Mouse (Mus musculus) testis, adult 2 months (tissue): ENCODE data around the gene Setmar. TPM values are rescaled to one million over a fixed set of nuclear protein-coding genes. Genes with fewer than 3 reads are reported as not detected.

Experiments used
- H3K27ac ChIP-seq: fragments of 200-500 bp; 2 replicates; pipeline ENCODE4 v1.5.1; 2012; ENCODE audit warnings: low read depth, low read length; ENCODE audit not compliant: control insufficient read depth, insufficient read depth
- H3K27me3 ChIP-seq: fragments of 200-500 bp; 2 replicates; pipeline ENCODE4 v1.6.1; 2012; ENCODE audit warnings: mild to moderate bottlenecking, low read length, moderate library complexity; ENCODE audit not compliant: control insufficient read depth, insufficient read depth
- H3K36me3 ChIP-seq: fragments of 200-500 bp; 2 replicates; pipeline ENCODE4 v1.6.1; 2012; ENCODE audit warnings: mild to moderate bottlenecking, low read length; ENCODE audit not compliant: control insufficient read depth, insufficient read depth
- H3K4me1 ChIP-seq: fragments of 200-500 bp; 2 replicates; pipeline ENCODE4 v1.6.1; 2012; ENCODE audit warnings: low read length; ENCODE audit not compliant: control insufficient read depth, insufficient read depth
- H3K4me3 ChIP-seq: fragments of 200-500 bp; 2 replicates; pipeline ENCODE4 v1.5.1; 2012; ENCODE audit warnings: low read depth, mild to moderate bottlenecking, low read length, moderate library complexity, mixed read lengths; ENCODE audit not compliant: control insufficient read depth
- CTCF ChIP-seq: fragments of 200-500 bp; IDR thresholded peaks from 2 replicates; pipeline ENCODE4 v1.5.1; 2012; ENCODE audit warnings: low read depth, mild to moderate bottlenecking, inconsistent platforms, low read length, moderate library complexity; ENCODE audit not compliant: control insufficient read depth, insufficient read depth, insufficient replicate concordance
- POLR2A ChIP-seq: fragments of 200-500 bp; IDR thresholded peaks from 2 replicates; pipeline ENCODE4 v1.6.1; 2012; ENCODE audit warnings: low read depth, mild to moderate bottlenecking, inconsistent platforms, low read length, moderate library complexity; ENCODE audit not compliant: control insufficient read depth
- polyA plus RNA-seq: library from polyadenylated mRNA; depleted of rRNA; stranded (reverse); fragments of >200 nt; gene quantifications from 2 replicates; pipeline ENCODE4 v1.2.3, GENCODE M21; 2012; rRNA removed

Gene Setmar
- polyA plus RNA-seq, 1 experiment, result 0.93 TPM

DNA sequence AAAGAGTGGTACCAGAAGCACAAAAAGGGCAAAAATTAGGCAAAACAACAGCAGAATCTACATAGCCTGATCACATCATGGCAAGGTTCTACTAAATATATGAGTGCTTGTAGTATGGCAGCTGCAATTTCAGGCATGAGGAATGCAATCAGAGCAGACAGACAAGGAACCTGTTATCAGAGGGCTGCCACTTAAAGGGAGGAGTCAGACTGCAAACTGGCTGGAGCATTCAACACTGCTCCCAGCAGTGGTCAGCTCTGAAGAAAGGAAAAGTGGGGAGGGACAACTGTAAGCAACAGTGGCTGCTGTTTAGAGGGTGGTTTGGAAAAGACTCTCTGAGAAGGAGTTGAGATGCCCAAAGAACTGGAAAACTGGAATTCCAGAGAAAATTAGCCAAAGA is 46.8 kb downstream of the Setmar start:
- no peak for TF ChIP-seq POLR2A
- TF ChIP-seq CTCF, result no peak
- no peak overlapping the region for H3K4me3 ChIP-seq
- H3K36me3 ChIP-seq, result no peaks in the 10 kb centered on the region
- no peaks in the 10 kb centered on the region for H3K4me1 ChIP-seq
- H3K27me3 ChIP-seq, result no peaks in the 10 kb centered on the region
- peak overlapping the region; percentile 17; the same call in 1 of the 2 replicates for H3K27ac ChIP-seq

DNA sequence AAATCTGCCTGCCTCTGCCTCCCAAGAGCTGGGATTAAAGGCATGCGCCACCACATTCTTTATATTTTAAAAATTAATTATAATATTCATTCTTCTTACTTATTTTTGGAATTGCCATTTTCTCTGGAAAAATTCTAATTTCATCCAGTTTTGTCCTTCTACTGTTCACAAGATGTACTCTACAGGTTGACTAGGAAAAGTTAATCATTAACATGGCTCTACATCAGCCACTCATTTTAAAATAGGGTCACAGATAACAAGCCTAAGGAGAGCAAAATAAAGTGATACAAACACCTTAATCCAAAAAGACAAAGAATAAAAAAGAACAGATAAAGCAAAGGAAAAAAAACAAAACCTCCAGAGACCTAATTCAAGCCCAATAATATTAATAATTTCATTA is 50.1 kb downstream of the Setmar start:
- Histone ChIP-seq H3K4me1 (no peaks in the 10 kb centered on the region), H3K4me3 (no peak overlapping the region), H3K36me3 (no peaks in the 10 kb centered on the region), H3K27ac (no peak overlapping the region), H3K27me3 (no peaks in the 10 kb centered on the region)
- TF ChIP-seq POLR2A (no peak), CTCF (no peak)

DNA sequence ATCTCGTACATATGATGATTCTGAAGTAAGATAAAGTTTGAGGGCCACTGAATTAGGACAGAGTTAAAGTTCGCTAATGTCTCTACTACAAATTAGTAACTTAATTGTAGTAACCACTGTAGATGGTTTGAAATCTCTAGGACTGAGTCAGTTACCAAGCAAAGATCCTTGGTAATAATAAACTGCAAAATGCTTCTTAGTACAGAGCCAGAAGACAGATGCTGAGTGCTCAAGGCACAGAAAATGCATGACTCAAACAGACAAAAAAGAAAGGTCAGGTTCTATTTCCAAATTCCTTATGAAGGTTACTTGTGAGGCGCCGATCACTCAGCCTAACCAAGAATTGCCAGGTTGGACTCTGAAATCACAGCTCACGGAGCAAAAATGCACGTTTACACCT is 53.0 kb downstream of the Setmar start:
- H3K27me3 ChIP-seq, result no peaks in the 10 kb centered on the region
- H3K36me3 ChIP-seq, result no peaks in the 10 kb centered on the region
- no peak for TF ChIP-seq CTCF
- TF ChIP-seq POLR2A, result no peak
- no peaks in the 10 kb centered on the region for H3K4me1 ChIP-seq
- no peak overlapping the region for H3K4me3 ChIP-seq
- no peak overlapping the region for H3K27ac ChIP-seq

DNA sequence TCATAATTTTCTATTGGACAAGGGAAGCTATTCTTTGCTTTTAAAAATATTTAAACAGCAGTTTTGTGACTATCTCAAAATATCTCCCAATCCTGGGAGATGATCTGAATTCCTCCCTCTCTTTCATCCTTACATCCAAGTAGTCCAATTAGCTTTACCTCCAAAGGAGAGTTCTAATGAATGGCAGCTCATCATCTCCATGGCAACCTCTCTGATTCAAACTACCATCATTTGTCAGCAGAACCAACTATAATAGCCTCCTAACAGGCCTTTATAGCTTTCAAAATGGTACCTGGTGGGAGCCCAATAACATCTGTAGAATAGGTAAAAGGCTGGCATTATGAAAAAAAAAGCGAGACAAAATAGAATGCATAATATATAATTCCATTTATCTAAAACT is 60.6 kb downstream of the Setmar start:
- H3K4me1 ChIP-seq, result no peaks in the 10 kb centered on the region
- no peaks in the 10 kb centered on the region for H3K27me3 ChIP-seq
- H3K36me3 ChIP-seq, result no peaks in the 10 kb centered on the region
- TF ChIP-seq POLR2A (no peak), CTCF (no peak)
- no peak overlapping the region for H3K4me3 ChIP-seq
- no peak overlapping the region for H3K27ac ChIP-seq

DNA sequence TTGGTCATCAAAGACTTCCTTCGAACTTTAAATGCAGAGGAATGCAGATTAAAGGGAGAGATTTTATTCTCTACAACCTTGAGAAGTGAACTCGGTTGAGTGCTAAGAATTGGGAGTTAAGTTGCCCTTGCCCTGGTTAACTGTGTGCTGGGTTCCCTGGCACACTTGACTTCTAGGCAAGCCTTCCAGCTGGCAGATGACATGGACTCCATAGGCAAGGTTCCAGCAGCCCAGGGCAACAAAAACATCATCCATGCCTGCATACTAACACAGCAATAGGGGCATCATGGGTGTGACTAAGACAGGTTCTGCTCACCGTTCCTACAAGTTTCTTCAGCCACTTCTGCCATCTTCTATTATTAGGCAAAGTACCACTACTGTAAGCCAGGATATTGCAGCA is 61.8 kb downstream of the Setmar start:
- TF ChIP-seq POLR2A (no peak), CTCF (no peak)
- H3K27me3 ChIP-seq, result no peaks in the 10 kb centered on the region
- no peak overlapping the region for H3K4me3 ChIP-seq
- no peaks in the 10 kb centered on the region for H3K4me1 ChIP-seq
- no peak overlapping the region for H3K27ac ChIP-seq
- H3K36me3 ChIP-seq, result no peaks in the 10 kb centered on the region

Other genes with a start within 250 kb of the Setmar start
- 8.1 and 9.2 TPM in 2 replicates for gene Sumf1, start 120.5 kb downstream of the Setmar start, polyA plus RNA-seq
- 7.3 and 7.6 TPM in 2 replicates for gene Itpr1, start 148.1 kb downstream of the Setmar start, polyA plus RNA-seq